Mouse (Mus musculus): Measurements from ENCODE around the gene Thop1.

DNA sequence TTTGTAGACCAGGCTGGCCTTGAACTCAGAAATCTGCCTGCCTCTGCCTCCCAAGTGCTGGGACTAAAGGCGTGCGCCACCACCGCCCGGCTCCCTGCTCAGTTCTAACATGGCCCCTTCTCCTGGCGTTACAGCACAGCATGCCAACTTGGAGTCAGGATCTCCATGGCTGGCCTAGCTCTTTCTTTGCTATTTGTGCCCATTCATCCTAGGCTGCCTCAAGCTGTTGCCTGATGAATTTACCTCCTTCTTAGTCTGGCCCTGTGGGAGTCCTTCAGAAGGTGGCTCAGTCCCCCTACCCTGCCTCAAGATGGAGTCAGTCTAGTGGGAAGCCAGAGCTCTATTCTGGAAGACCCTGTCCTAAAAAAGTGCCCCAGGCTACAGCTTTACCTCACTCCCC is 43.0 kb upstream of the Thop1 start:
- TF ChIP-seq CTCF (IDR thresholded peaks at IDR 0.05; ENCODE audit: low read depth, low read length) (no peak), POLR2A (IDR thresholded peaks at IDR 0.05; ENCODE audit: borderline replicate concordance, low read depth, low read length) (no peak)

Data from bone marrow macrophage, adult 2 months (primary cell).